Mouse (Mus musculus): ENCODE measurements around the gene Olfr126. TPM values are rescaled to one million over a fixed set of nuclear protein-coding genes. Genes with fewer than 3 reads are reported as not detected.

Gene Olfr126
- polyA plus RNA-seq (2012; rRNA removed): not detected in 2 replicates

DNA sequence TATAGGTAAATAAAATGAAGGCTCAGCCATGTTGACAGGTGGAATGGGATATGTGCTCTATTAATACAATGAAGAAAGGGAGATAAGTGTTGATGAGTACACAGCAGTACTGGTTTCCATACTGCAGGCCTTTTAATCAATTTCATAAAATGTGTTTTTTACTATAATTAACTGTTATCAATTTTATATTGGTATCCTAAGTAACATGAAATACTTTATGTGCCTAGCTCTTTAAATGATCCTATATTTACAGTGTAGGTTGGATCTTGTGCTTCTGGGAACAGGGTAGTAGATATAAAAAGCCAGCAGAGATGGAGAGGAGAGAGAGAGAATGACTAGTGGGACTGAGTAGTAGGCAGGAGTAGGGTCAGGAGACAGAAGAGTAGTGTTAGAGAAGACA is at the start of gene Olfr126:
TSS of gene Olfr126 (plus strand) at position 301 of the 400 bp plus-strand sequence.
- no peak within 1 kb of the TSS for H3K27ac ChIP-seq (ENCODE audit: insufficient read depth, low read length)
- no peaks in the 10 kb centered on the region for H3K4me1 ChIP-seq (ENCODE audit: control insufficient read depth, insufficient read depth, low read length)
- H3K4me3 ChIP-seq (replicated peaks; ENCODE audit: insufficient read depth, low read depth, low read length): no peak within 1 kb of the TSS
- DNase-seq: no peak
- TF ChIP-seq CTCF (IDR thresholded peaks at IDR 0.05; ENCODE audit: borderline replicate concordance, insufficient read depth, low read depth, low read length) (no peak), POLR2A (IDR thresholded peaks at IDR 0.05; ENCODE audit: borderline replicate concordance, insufficient read depth, low read length) (no peak)
- no peaks in the 10 kb centered on the region for H3K27me3 ChIP-seq (ENCODE audit: control insufficient read depth, insufficient read depth, low read length)

DNA sequence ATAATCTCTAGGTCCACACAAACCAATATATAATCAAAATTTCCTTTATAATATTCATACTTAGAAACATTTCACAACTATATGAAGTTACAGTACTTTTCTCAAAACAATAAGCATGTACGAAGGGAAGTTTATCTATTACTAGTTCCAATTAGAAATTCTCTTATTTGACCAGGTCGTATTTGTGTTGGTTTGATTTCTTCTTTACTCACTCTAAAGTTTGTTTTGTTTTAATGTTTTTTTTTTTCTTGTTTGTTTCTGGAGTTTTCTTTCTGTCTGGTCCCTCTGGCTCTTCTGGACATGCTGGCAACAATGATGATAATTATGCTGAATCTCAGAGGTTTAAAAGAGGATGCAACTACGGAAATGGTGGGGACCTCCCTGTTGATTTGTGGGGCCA is 47.7 kb upstream of the Olfr126 start, which contains the start of gene Olfr124:
TSS of gene Olfr124 (plus strand) at position 301 of the 400 bp plus-strand sequence.
- Histone ChIP-seq H3K4me3 (replicated peaks; ENCODE audit: insufficient read depth, low read depth, low read length) (no peak within 1 kb of the TSS), H3K4me1 (ENCODE audit: control insufficient read depth, insufficient read depth, low read length) (no peaks in the 10 kb centered on the region), H3K27ac (ENCODE audit: insufficient read depth, low read length) (no peak within 1 kb of the TSS), H3K27me3 (ENCODE audit: control insufficient read depth, insufficient read depth, low read length) (no peaks in the 10 kb centered on the region)
- 85% methylated on average over 3 of the region's 3 CpGs for WGBS
- DNase-seq: no peak
- no peak for TF ChIP-seq CTCF (IDR thresholded peaks at IDR 0.05; ENCODE audit: borderline replicate concordance, insufficient read depth, low read depth, low read length)
- TF ChIP-seq POLR2A (IDR thresholded peaks at IDR 0.05; ENCODE audit: borderline replicate concordance, insufficient read depth, low read length): no peak

DNA sequence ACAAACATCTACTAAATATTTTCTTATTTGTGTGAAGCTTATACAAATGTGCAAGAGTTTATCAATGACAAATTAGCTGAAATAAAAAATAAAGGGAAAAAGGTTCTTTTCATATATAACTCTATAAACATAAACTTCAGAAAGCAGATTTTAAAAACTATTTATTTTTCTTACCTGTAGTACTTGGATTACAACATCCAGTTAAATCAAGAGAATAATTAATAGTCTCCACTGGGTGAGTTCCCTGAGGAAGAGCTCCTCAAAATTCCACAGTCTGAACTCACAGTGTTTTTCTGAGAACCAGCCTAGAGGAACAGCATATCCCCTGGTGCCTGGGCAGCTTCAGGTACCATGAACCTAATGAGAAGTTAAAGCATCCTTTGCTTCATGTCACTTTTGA is 14.6 kb upstream of the Olfr126 start, which contains the start of gene Olfr125:
TSS of gene Olfr125 (plus strand) at position 301 of the 400 bp plus-strand sequence.
- no peak within 1 kb of the TSS for H3K27ac ChIP-seq (ENCODE audit: insufficient read depth, low read length)
- DNase-seq: no peak

DNA sequence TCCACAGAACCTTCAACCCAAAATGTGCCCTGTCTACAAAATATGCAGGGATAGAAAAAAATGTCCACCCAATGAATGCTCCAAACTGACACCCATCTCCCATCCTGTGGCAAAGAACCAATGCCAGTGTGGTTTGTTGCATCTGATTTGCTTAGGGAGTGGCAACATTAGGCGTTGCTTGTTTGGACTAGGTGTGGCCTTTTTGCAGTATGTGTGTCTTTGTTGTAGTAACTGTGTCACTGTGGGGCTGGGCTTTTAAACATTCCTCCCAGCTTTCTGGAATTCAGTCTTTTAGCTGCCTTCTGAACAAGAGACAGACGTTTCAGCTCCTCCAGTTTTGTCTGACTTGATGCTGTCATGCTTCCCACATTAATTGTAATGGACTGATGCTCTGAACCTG is 16.6 kb downstream of the Olfr126 start:
- 56% methylated on average over 2 of the region's 2 CpGs for WGBS
- H3K27ac ChIP-seq (ENCODE audit: insufficient read depth, low read length): no peak overlapping the region
- TF ChIP-seq POLR2A (IDR thresholded peaks at IDR 0.05; ENCODE audit: borderline replicate concordance, insufficient read depth, low read length): no peak
- no peak for TF ChIP-seq CTCF (IDR thresholded peaks at IDR 0.05; ENCODE audit: borderline replicate concordance, insufficient read depth, low read depth, low read length)
- H3K4me1 ChIP-seq (ENCODE audit: control insufficient read depth, insufficient read depth, low read length): no peaks in the 10 kb centered on the region
- no peak for DNase-seq
- no peaks in the 10 kb centered on the region for H3K27me3 ChIP-seq (ENCODE audit: control insufficient read depth, insufficient read depth, low read length)
- H3K4me3 ChIP-seq (replicated peaks; ENCODE audit: insufficient read depth, low read depth, low read length): no peak overlapping the region

More for the DNA sequence above, 14.6 kb upstream of the Olfr126 start, which contains the start of gene Olfr125:
- Histone ChIP-seq H3K27me3 (ENCODE audit: control insufficient read depth, insufficient read depth, low read length) (no peaks in the 10 kb centered on the region), H3K4me1 (ENCODE audit: control insufficient read depth, insufficient read depth, low read length) (no peaks in the 10 kb centered on the region), H3K4me3 (replicated peaks; ENCODE audit: insufficient read depth, low read depth, low read length) (no peak within 1 kb of the TSS)
- TF ChIP-seq POLR2A (IDR thresholded peaks at IDR 0.05; ENCODE audit: borderline replicate concordance, insufficient read depth, low read length): no peak

DNA sequence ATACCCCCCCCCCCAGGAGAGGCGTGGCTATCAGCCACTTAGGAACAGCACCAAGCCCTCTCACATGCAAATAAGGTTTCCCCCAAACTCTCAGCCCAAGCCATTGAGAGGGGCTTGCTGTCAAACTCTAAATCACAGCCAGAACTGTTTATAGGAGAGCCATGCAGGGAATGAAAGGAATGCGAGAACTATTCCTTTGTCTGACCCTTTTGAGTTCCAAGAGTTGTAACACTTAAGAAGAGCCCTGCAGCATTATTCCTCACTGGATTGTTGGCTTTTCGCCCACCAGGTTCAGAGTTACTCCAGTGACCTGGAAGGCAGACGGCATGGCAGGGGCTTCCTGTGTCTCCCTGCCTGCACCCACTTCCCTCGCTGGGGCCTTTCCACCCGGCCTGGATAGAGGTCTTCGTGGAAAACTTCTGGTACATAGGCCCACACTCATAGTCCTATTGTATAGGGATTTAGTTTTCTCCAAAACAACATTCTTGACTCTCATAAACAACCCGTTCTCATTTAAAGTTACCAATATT is 22.5 kb downstream of the Olfr126 start:
- TF ChIP-seq POLR2A (IDR thresholded peaks at IDR 0.05; ENCODE audit: borderline replicate concordance, insufficient read depth, low read length) (no peak), CTCF (IDR thresholded peaks at IDR 0.05; ENCODE audit: borderline replicate concordance, insufficient read depth, low read depth, low read length) (no peak)
- H3K4me1 ChIP-seq (ENCODE audit: control insufficient read depth, insufficient read depth, low read length): no peaks in the 10 kb centered on the region
- DNase-seq: no peak
- WGBS: 21% methylated on average over 8 of the region's 8 CpGs
- H3K27me3 ChIP-seq (ENCODE audit: control insufficient read depth, insufficient read depth, low read length): no peaks in the 10 kb centered on the region
- no peak overlapping the region for H3K27ac ChIP-seq (ENCODE audit: insufficient read depth, low read length)
- no peak overlapping the region for H3K4me3 ChIP-seq (replicated peaks; ENCODE audit: insufficient read depth, low read depth, low read length)

DNA sequence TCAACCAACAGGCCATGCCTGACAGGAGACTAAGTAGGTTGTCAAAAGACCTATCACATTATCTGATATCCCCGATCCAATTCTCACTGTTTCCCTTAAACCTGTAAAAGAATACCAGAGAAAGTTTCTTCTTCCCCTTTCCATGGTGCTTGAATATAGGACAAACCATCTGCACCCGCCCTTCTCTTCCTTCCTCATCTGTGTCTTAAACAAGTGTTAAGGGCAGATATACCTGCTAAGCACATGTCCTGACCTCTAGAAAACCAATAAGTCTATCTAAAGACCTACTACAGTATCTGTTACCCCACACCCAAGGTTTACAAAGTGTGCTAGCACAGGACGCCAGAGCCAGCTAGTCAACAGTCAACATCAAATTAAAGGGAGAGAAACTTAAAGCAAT is 26.5 kb downstream of the Olfr126 start:
- Histone ChIP-seq H3K4me1 (ENCODE audit: control insufficient read depth, insufficient read depth, low read length) (no peaks in the 10 kb centered on the region), H3K27ac (ENCODE audit: insufficient read depth, low read length) (no peak overlapping the region), H3K27me3 (ENCODE audit: control insufficient read depth, insufficient read depth, low read length) (no peaks in the 10 kb centered on the region), H3K4me3 (replicated peaks; ENCODE audit: insufficient read depth, low read depth, low read length) (no peak overlapping the region)
- 75% methylated on average over 3 of the region's 3 CpGs for WGBS
- no peak for DNase-seq
- no peak for TF ChIP-seq POLR2A (IDR thresholded peaks at IDR 0.05; ENCODE audit: borderline replicate concordance, insufficient read depth, low read length)
- no peak for TF ChIP-seq CTCF (IDR thresholded peaks at IDR 0.05; ENCODE audit: borderline replicate concordance, insufficient read depth, low read depth, low read length)

DNA sequence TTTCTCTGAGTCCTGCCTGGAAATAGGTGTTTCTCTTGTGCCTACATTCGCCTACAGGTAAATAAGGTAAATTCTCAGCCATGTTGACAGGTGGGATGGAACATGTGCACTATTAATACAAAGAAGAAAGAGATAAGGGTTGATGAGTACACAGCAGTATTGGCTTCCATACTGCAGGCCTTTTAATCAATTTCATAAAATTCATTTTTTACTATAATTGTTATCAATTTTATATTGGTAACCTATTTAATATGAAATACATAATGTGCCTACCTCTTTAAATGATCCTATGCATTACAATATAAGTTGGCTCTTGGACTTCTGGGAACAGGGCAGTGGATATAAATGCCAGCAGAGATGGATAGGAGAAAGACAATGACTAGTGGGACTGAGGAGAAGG is 52.9 kb downstream of the Olfr126 start, which contains the start of gene Olfr127:
TSS of gene Olfr127 (plus strand) at position 301 of the 400 bp plus-strand sequence.
- Histone ChIP-seq H3K27me3 (ENCODE audit: control insufficient read depth, insufficient read depth, low read length) (no peaks in the 10 kb centered on the region), H3K27ac (ENCODE audit: insufficient read depth, low read length) (no peak within 1 kb of the TSS), H3K4me3 (replicated peaks; ENCODE audit: insufficient read depth, low read depth, low read length) (no peak within 1 kb of the TSS), H3K4me1 (ENCODE audit: control insufficient read depth, insufficient read depth, low read length) (no peaks in the 10 kb centered on the region)
- 55% methylated on average over 1 of the region's 1 CpGs for WGBS
- TF ChIP-seq CTCF (IDR thresholded peaks at IDR 0.05; ENCODE audit: borderline replicate concordance, insufficient read depth, low read depth, low read length): no peak
- TF ChIP-seq POLR2A (IDR thresholded peaks at IDR 0.05; ENCODE audit: borderline replicate concordance, insufficient read depth, low read length): no peak
- DNase-seq: no peak

Other genes with a start within 250 kb of the Olfr126 start
- gene Olfr115, start 220.4 kb upstream of the Olfr126 start, polyA plus RNA-seq (2012; rRNA removed): not detected in 2 replicates
- gene Olfr116, start 220.3 kb upstream of the Olfr126 start, polyA plus RNA-seq (2012; rRNA removed): not detected in 2 replicates
- not detected in 2 replicates for gene Olfr117, start 183.7 kb upstream of the Olfr126 start, polyA plus RNA-seq (2012; rRNA removed)
- not detected in 2 replicates for gene Olfr118, start 180.5 kb upstream of the Olfr126 start, polyA plus RNA-seq (2012; rRNA removed)
- gene Olfr119, start 150.9 kb upstream of the Olfr126 start, polyA plus RNA-seq (2012; rRNA removed): not detected in 2 replicates
- not detected in 2 replicates for gene Olfr120, start 125.7 kb upstream of the Olfr126 start, polyA plus RNA-seq (2012; rRNA removed)
- gene Olfr121, start 98.6 kb upstream of the Olfr126 start, polyA plus RNA-seq (2012; rRNA removed): not detected in 2 replicates
- gene Olfr122, start 78.9 kb upstream of the Olfr126 start, polyA plus RNA-seq (2012; rRNA removed): not detected in 2 replicates
- gene Olfr123, start 54.0 kb upstream of the Olfr126 start, polyA plus RNA-seq (2012; rRNA removed): not detected in 2 replicates
- not detected in 2 replicates for gene Olfr124, start 47.6 kb upstream of the Olfr126 start, polyA plus RNA-seq (2012; rRNA removed)
- not detected in 2 replicates for gene Olfr125, start 14.5 kb upstream of the Olfr126 start, polyA plus RNA-seq (2012; rRNA removed)
- gene Olfr127, start 53.0 kb downstream of the Olfr126 start, polyA plus RNA-seq (2012; rRNA removed): not detected in 2 replicates
- not detected in 2 replicates for gene Olfr128, start 73.1 kb downstream of the Olfr126 start, polyA plus RNA-seq (2012; rRNA removed)
- not detected in 2 replicates for gene Olfr761, start 105.6 kb downstream of the Olfr126 start, polyA plus RNA-seq (2012; rRNA removed)
- not detected in 2 replicates for gene Olfr129, start 212.6 kb downstream of the Olfr126 start, polyA plus RNA-seq (2012; rRNA removed)
- not detected in 2 replicates for gene Olfr130, start 216.4 kb downstream of the Olfr126 start, polyA plus RNA-seq (2012; rRNA removed)
- gene Olfr131, start 241.2 kb downstream of the Olfr126 start, polyA plus RNA-seq (2012; rRNA removed): not detected in 2 replicates

Data from cerebellum, adult 2 months (tissue).